Mouse (Mus musculus): ENCODE results near the gene Duxbl3. TPM values are rescaled to one million over a fixed set of nuclear protein-coding genes. Genes with fewer than 3 reads are reported as not detected.

The Duxbl3 gene
- polyA plus RNA-seq, 1 experiment from 2014 or later = 3.1 TPM

Other genes with a start within 250 kb of the Duxbl3 start
- not detected in 2 replicates for gene Gm9780, start 215.3 kb upstream of the Duxbl3 start, polyA plus RNA-seq (2016; fragmentation: Nextera tagmentation; extraction: Ambion mirVana)
- gene Tmem254c, start 190.6 kb upstream of the Duxbl3 start, polyA plus RNA-seq (2016; fragmentation: Nextera tagmentation; extraction: Ambion mirVana) = 16.8 and 22.5 TPM in 2 replicates
- gene Cphx2, start 176.4 kb upstream of the Duxbl3 start, polyA plus RNA-seq (2016; fragmentation: Nextera tagmentation; extraction: Ambion mirVana) = not detected in 2 replicates
- not detected in 2 replicates for gene Cphx3, start 175.7 kb upstream of the Duxbl3 start, polyA plus RNA-seq (2016; fragmentation: Nextera tagmentation; extraction: Ambion mirVana)
- 0.49 TPM in 1 of 2 replicates, not detected in the other for gene Duxbl2, start 139.6 kb upstream of the Duxbl3 start, polyA plus RNA-seq (2016; fragmentation: Nextera tagmentation; extraction: Ambion mirVana)
- gene Plac9b, start 75.5 kb upstream of the Duxbl3 start, polyA plus RNA-seq (2016; fragmentation: Nextera tagmentation; extraction: Ambion mirVana) = 0.19 TPM in 1 of 2 replicates, not detected in the other
- 11.3 and 16.9 TPM in 2 replicates for gene Tmem254b, start 50.9 kb upstream of the Duxbl3 start, polyA plus RNA-seq (2016; fragmentation: Nextera tagmentation; extraction: Ambion mirVana)

Data from limb, embryonic 10.5 days (tissue).